Mouse (Mus musculus) liver, embryonic 12.5 days (tissue): ENCODE measurements around the gene Wdr46. TPM values are rescaled to one million over a fixed set of nuclear protein-coding genes. Genes with fewer than 3 reads are reported as not detected.

Experiments
- ATAC-seq: fragments of 200-750 bp; cut with Nextera tagmentation; 2 replicates; pipeline ENCODE4 v1.8.0; 2017; ENCODE audit warnings: moderate number of reproducible peaks, mild to moderate bottlenecking, moderate library complexity
- H3K27ac ChIP-seq: fragments of 300-500 bp; sonication (generic); 2 replicates; pipeline ENCODE4 v1.5.1; 2016; ENCODE audit warnings: mild to moderate bottlenecking
- H3K27me3 ChIP-seq: fragments of 300-500 bp; sonication (generic); replicated peaks from 2 replicates; pipeline ENCODE4 v1.6.1; 2016; ENCODE audit warnings: mild to moderate bottlenecking, moderate library complexity
- H3K36me3 ChIP-seq: fragments of 300-500 bp; sonication (generic); 2 replicates; pipeline ENCODE4 v1.6.1; 2016; ENCODE audit warnings: mild to moderate bottlenecking, moderate library complexity
- H3K4me1 ChIP-seq: fragments of 300-500 bp; sonication (generic); 2 replicates; pipeline ENCODE4 v1.6.1; 2016
- H3K4me2 ChIP-seq: fragments of 300-500 bp; sonication (generic); 2 replicates; pipeline ENCODE4 v1.6.1; 2016; ENCODE audit warnings: mild to moderate bottlenecking, moderate library complexity
- H3K4me3 ChIP-seq: fragments of 300-500 bp; sonication (generic); 2 replicates; pipeline ENCODE4 v1.5.1; 2016; ENCODE audit warnings: mild to moderate bottlenecking, moderate library complexity
- H3K9ac ChIP-seq: fragments of 300-500 bp; sonication (generic); 2 replicates; pipeline ENCODE4 v1.6.1; 2016; ENCODE audit warnings: mild to moderate bottlenecking, moderate library complexity
- H3K9me3 ChIP-seq: fragments of 300-500 bp; sonication (generic); replicated peaks from 2 replicates; pipeline ENCODE4 v1.6.1; 2016; ENCODE audit warnings: mild to moderate bottlenecking, moderate library complexity
- WGBS: fragments of 180-500 bp; shearing (Covaris S2); methylation state at CpG from one replicate; pipeline ENCODE4 v1.1.7; 2016; ENCODE audit not compliant: insufficient replicate concordance; 5-methylcytosine and 5-hydroxymethylcytosine counted together
- polyA plus RNA-seq: library from polyadenylated mRNA; unstranded; fragments of >200 nt; fragmentation: Nextera tagmentation; extraction: Ambion mirVana; gene quantifications from 2 replicates; pipeline ENCODE4 v1.2.1, GENCODE M21; 2016

Wdr46 gene
- polyA plus RNA-seq, 1 experiment from 2014 or later, result 52.7 TPM

DNA sequence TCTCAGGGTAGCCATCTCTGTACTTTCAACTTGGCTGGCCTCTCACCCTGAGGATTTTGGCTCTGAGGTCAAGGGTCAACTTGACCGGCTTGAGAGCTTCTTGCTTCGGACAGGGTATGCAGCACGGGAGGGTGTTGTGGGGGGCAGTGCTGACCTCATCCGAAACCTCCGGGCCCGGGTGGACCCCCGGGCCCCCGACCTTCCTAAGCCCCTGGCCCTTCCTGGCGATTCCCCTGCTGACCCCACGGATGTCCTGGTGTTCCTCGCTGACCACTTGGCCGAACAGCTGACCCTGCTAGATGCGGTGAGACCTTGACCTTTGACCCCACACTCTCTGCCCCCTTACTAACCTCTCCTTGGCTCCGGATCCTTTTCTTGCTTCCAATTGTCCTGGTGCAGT, 8.0 kb upstream of the Wdr46 start:
- Histone ChIP-seq H3K27ac (no peak overlapping the region), H3K27me3 (no peaks in the 10 kb centered on the region), H3K4me3 (no peak overlapping the region), H3K4me2 (no peak overlapping the region), H3K4me1 (peaks cover 49% of the 10 kb centered on the region), H3K9ac (no peak overlapping the region), H3K36me3 (peaks cover 58% of the 10 kb centered on the region), H3K9me3 (no peaks in the 10 kb centered on the region)
- no peak for ATAC-seq
- WGBS, result 85% methylated on average over 14 of the region's 14 CpGs

DNA sequence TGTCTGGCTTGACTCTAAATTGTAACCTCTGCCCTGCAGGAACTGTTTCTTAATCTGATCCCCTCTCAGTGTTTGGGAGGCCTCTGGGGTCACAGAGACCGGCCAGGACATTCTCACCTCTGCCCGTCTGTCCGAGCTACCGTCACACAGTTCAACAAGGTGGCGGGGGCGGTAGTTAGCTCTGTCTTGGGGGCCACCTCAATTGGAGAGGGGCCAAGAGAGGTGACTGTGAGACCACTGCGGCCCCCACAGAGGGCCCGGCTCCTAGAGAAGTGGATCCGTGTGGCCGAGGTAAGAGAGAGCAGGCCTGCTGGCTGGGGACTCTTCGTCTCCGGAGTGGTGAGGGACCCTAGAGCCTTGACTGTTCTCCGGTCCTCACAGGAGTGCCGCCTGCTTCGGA, 7.5 kb upstream of the Wdr46 start:
- H3K4me2 ChIP-seq, result no peak overlapping the region
- no peak overlapping the region for H3K4me3 ChIP-seq
- H3K36me3 ChIP-seq, result peaks cover 57% of the 10 kb centered on the region
- H3K9ac ChIP-seq, result no peak overlapping the region
- ATAC-seq, result no peak
- no peak overlapping the region for H3K27ac ChIP-seq
- peaks cover 44% of the 10 kb centered on the region for H3K4me1 ChIP-seq
- H3K9me3 ChIP-seq, result no peaks in the 10 kb centered on the region
- 85% methylated on average over 15 of the region's 15 CpGs for WGBS
- no peaks in the 10 kb centered on the region for H3K27me3 ChIP-seq

DNA sequence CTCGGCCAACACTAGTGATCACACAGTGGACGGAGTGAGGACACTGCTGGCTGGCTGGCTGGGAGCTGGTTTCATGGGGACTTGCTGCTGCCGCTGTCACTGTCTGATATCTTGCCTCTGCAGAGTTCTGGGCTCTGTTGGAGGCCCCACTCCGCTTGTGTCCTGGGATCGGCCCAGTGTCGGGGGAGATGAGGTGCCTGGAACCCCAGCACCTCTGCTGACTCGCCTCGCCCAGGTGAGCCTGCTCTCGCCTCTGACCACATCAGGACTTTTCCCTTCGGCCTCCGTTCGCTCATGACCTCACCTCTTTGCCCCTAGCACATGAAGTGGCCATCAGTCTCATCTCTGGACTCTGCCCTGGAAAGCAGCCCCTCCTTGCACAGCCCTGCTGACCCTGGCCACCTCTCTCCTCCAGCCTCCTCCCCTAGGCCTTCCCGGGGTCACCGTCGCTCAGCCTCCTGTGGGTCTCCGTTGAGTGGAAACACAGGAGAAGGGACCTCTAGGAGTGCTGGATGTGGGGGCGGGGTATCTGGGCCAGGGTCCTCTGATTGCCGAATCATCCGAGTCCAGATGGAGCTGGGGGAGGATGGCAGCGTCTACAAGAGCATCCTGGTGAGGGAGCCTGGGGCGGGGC, 4.9 kb upstream of the Wdr46 start:
- H3K36me3 ChIP-seq, result peaks cover 68% of the 10 kb centered on the region
- no peaks in the 10 kb centered on the region for H3K27me3 ChIP-seq
- WGBS, result 83% methylated on average over 21 of the region's 21 CpGs
- no peak overlapping the region for H3K27ac ChIP-seq
- no peak overlapping the region for H3K4me2 ChIP-seq
- H3K9me3 ChIP-seq, result no peaks in the 10 kb centered on the region
- H3K4me3 ChIP-seq, result no peak overlapping the region
- no peak overlapping the region for H3K9ac ChIP-seq
- peaks cover 45% of the 10 kb centered on the region for H3K4me1 ChIP-seq
- ATAC-seq, result no peak

DNA sequence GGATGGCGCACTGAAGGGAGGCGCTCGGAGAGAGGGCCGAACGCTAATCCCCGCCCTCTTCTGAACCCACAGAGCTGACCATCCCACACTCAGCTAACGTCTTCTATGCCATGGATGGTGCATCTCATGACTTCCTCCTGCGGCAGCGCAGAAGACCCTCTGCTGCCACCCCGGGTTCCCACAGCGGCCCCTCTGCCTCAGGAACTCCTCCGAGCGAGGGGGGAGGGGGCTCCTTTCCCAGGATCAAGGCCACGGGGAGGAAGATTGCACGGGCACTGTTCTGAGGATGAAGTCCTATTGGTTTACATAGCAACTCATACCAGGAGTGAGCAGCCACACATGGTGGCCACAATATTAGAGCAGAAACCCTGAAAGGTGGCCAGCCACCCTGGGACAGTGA, 3.5 kb upstream of the Wdr46 start:
- peaks cover 69% of the 10 kb centered on the region for H3K36me3 ChIP-seq
- H3K9ac ChIP-seq, result no peak overlapping the region
- 85% methylated on average over 15 of the region's 15 CpGs for WGBS
- H3K4me2 ChIP-seq, result no peak overlapping the region
- no peak overlapping the region for H3K27ac ChIP-seq
- peaks cover 44% of the 10 kb centered on the region for H3K4me1 ChIP-seq
- no peaks in the 10 kb centered on the region for H3K27me3 ChIP-seq
- H3K9me3 ChIP-seq, result no peaks in the 10 kb centered on the region
- no peak for ATAC-seq
- H3K4me3 ChIP-seq, result no peak overlapping the region

DNA sequence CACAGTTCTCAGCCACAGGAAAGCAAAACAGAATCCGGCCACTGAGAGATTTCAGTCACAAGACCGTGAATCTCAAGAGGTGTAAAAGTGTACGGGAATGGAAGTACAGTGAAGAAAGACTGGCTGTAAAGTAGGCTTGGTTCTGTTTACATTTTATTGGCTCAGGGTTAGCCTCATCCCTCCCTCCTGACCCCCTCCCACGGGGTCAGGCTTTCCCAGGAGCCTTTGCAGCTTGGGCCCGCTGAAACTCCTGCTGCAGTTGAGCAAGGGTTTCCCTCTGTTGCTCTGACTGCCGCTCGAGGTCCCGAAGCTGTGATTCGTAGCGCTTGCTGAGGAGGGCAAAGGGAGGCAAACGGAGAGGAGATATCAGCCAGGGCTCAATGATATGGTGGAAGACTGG, 1.7 kb upstream of the Wdr46 start:
- ATAC-seq, result no peak
- no peaks in the 10 kb centered on the region for H3K9me3 ChIP-seq
- H3K4me3 ChIP-seq, result peak overlapping the region; percentile 91
- H3K27ac ChIP-seq, result no peak overlapping the region
- H3K4me1 ChIP-seq, result peaks cover 38% of the 10 kb centered on the region
- H3K4me2 ChIP-seq, result peak overlapping the region; percentile 98
- peaks cover 69% of the 10 kb centered on the region for H3K36me3 ChIP-seq
- WGBS, result 64% methylated on average over 11 of the region's 11 CpGs
- no peaks in the 10 kb centered on the region for H3K27me3 ChIP-seq
- H3K9ac ChIP-seq, result peak overlapping the region; percentile 93; the same call in 1 of the 2 replicates

DNA sequence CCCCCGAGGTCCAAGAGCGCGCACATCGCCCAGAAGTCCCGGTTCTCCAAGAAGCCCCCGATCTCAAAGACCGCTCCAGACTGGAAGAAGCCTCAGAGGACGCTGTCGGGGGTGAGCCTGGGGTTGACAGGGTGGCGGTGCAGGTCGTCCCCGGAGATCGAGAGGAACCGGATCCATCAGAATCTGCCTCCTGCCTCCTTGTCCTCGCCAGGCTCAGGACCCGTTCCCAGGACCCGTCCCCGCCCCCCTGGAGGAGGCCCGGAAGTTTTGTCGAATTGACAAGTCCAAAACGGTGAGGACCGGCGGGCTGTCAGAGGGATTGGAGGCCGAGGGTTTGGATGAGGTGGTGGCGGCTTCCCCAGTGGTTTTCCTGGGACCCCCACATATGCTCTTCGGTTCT, 521 bp downstream of the Wdr46 start:
- 1% methylated on average over 26 of the region's 26 CpGs for WGBS
- Histone ChIP-seq H3K4me2 (peak overlapping the region; percentile 98), H3K9me3 (no peaks in the 10 kb centered on the region), H3K9ac (peak overlapping the region; percentile 93), H3K4me1 (peaks cover 33% of the 10 kb centered on the region), H3K4me3 (peak overlapping the region; percentile 91), H3K27me3 (no peaks in the 10 kb centered on the region), H3K36me3 (peaks cover 70% of the 10 kb centered on the region), H3K27ac (peak overlapping the region; percentile 77)
- peak; percentile 3; the same call in 1 of the 2 replicates for ATAC-seq

DNA sequence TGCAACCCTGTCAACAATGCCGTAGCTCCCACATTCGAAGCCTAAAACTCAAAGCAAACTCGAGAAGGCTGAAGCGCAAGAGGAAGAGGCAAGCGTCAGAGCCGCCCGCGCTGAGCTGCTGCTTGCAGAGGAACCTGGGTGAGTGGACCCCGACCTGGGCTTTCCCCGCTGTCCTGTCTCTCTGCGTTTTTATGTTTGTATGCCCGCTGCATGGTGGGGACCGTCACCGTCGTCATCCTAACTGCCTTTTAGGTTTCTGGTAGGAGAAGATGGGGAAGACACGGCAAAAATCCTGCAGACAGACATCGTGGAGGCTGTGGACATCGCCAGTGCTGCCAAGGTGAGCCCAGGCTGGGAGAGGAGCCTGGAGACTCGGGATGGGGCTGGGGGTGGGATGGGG, 921 bp downstream of the Wdr46 start:
- Histone ChIP-seq H3K4me2 (peak overlapping the region; percentile 98), H3K4me1 (peaks cover 33% of the 10 kb centered on the region), H3K27ac (peak overlapping the region; percentile 77; the same call in 1 of the 2 replicates), H3K4me3 (peak overlapping the region; percentile 91), H3K9ac (peak overlapping the region; percentile 93), H3K9me3 (no peaks in the 10 kb centered on the region), H3K27me3 (no peaks in the 10 kb centered on the region), H3K36me3 (peaks cover 71% of the 10 kb centered on the region)
- ATAC-seq, result no peak
- 36% methylated on average over 19 of the region's 19 CpGs for WGBS

DNA sequence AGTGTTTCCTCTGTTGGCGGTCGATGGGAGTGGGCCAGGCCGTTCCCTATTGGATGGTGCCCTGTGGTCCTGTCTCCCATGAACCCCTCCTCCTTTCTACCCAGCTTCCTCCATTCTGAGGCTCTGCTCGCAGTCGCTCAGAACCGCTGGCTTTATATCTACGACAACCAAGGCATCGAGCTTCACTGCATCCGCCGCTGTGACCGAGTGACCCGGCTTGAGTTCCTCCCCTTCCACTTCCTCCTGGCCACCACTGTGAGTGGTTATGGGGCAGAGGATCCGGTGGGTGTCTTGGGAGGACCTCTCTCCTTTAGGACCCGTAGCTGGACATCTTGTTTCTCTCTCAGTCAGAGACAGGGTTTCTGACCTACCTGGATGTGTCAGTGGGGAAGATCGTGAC, 3.0 kb downstream of the Wdr46 start:
- Histone ChIP-seq H3K9ac (no peak overlapping the region), H3K4me1 (peaks cover 30% of the 10 kb centered on the region), H3K27me3 (no peaks in the 10 kb centered on the region), H3K4me3 (no peak overlapping the region), H3K27ac (no peak overlapping the region), H3K9me3 (no peaks in the 10 kb centered on the region), H3K4me2 (no peak overlapping the region), H3K36me3 (peaks cover 72% of the 10 kb centered on the region)
- no peak for ATAC-seq
- WGBS, result 88% methylated on average over 15 of the region's 15 CpGs

DNA sequence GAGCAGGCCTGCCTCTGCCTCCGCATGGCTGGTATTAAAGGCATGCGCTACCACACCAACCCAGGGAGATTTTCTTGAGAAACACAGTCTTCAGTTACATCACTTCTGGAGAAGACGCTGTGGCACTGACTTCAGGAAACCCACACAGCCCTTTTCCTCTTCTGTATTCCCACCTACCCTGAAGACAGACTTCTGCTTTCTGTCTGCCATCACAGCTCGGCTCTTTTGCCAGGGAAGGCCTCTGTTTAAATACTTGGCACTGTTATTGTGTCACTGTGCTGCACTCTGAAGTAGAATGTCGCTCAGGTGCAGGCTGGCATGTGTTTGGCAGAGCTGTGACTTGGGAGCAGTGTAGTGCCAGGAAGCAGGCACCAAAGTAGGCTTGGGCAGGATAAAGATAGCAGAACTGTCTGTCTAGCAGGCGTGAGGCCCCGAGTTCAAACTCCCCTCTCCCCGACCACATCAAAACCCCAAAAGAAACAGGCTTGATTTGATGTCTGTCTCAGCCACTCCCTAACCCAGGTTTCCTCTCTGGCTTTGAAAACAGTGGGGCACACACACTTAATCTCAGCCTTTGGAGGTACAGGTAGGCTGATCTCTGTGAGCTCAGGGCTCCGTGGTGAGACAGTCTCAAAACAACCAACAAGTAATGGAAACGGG, 7.1 kb downstream of the Wdr46 start:
- H3K4me1 ChIP-seq, result peaks cover 31% of the 10 kb centered on the region
- 64% methylated on average over 10 of the region's 10 CpGs for WGBS
- H3K9me3 ChIP-seq, result no peaks in the 10 kb centered on the region
- peak overlapping the region; percentile 12; the same call in 1 of the 2 replicates for H3K27ac ChIP-seq
- peaks cover 90% of the 10 kb centered on the region for H3K36me3 ChIP-seq
- H3K9ac ChIP-seq, result no peak overlapping the region
- no peak overlapping the region for H3K4me3 ChIP-seq
- no peak for ATAC-seq
- no peak overlapping the region for H3K4me2 ChIP-seq
- H3K27me3 ChIP-seq, result no peaks in the 10 kb centered on the region

DNA sequence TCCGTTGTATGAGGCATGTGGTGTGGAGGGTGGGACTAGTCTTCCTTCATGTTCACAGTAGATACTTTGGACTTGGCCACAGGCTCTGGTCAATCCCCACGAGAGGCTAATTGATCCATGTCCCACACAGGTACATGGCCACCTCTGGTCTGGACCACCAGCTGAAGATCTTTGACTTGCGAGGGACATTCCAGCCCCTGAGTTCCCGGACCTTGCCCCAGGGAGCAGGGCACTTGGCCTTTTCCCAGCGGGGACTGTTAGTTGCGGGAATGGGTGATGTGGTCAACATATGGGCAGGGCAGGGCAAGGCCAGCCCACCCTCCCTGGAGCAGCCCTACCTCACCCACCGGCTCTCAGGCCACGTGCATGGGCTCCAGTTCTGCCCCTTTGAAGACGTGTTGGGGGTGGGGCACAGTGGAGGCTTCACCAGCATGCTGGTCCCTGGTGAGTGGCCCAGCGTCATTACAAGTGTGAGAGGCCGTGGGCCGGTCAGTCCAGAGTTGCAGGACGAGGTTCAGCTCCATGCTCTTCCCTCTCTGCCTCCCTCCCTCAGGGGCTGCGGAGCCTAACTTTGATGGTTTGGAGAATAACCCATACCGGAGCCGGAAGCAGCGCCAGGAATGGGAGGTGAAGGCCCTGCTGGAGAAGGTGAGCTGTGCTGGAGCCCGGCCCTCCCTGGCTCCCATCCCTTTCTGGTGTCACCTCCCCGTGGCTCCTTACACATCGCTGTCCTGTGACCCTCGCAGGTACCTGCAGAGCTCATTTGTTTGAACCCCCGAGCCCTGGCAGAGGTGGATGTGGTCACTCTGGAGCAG, 7.8 kb downstream of the Wdr46 start:
- no peak for ATAC-seq
- no peak overlapping the region for H3K4me3 ChIP-seq
- H3K4me1 ChIP-seq, result peaks cover 38% of the 10 kb centered on the region
- H3K9me3 ChIP-seq, result no peaks in the 10 kb centered on the region
- no peaks in the 10 kb centered on the region for H3K27me3 ChIP-seq
- peaks cover 90% of the 10 kb centered on the region for H3K36me3 ChIP-seq
- H3K4me2 ChIP-seq, result no peak overlapping the region
- no peak overlapping the region for H3K27ac ChIP-seq
- no peak overlapping the region for H3K9ac ChIP-seq
- WGBS, result 77% methylated on average over 22 of the region's 22 CpGs

DNA sequence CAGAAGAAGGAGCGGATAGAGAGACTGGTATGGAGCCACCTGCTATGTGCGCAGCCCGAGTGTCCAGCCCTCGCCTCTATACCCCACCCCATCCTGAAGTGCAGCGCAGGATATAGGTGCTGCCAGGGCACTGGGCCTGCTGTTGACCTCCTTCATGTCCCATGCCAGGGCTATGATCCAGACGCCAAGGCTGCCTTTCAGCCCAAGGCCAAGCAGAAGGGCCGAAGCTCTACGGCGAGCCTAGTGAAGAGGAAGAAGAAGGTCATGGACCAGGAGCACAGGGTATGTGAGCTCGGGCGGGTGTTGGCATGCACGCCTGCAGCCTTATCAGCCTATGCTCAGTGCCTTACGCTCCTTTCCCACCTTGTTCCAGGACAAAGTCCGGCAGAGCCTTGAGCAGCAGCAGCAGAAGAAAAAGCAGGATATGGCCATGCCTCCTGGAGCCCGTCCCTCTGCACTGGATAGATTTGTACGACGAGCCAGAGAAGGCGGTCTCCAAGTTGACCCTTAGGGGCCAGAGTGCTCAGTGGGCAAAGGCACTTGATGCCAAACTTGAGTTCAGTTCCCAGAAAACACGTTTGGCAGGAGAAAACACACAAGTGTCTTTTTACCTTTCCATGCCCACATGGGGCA, 8.6 kb downstream of the Wdr46 start:
- no peaks in the 10 kb centered on the region for H3K9me3 ChIP-seq
- no peak for ATAC-seq
- H3K4me2 ChIP-seq, result no peak overlapping the region
- H3K4me3 ChIP-seq, result no peak overlapping the region
- H3K4me1 ChIP-seq, result peaks cover 46% of the 10 kb centered on the region
- H3K9ac ChIP-seq, result no peak overlapping the region
- peaks cover 90% of the 10 kb centered on the region for H3K36me3 ChIP-seq
- WGBS, result 85% methylated on average over 19 of the region's 19 CpGs
- H3K27ac ChIP-seq, result no peak overlapping the region
- no peaks in the 10 kb centered on the region for H3K27me3 ChIP-seq
